11 mouse cellular contexts compared by ENCODE assay signal in genomic region chr11:79831591-79832320, GRCm38 (mm10).
A peak's percentile ranks its signal among the peaks of the same experiment; 100 is the strongest.
DNase-seq lines count a peak whose midpoint lies in the region; ATAC-seq lines count a peak whose summit lies in the region.
"Had no signal": no experiment of that assay in that cellular context is flagged by ENCODE, and none has a peak within 500 bp of the region (broad histone marks: within the 10 kb centered on the region; RNA-seq: fewer than 3 reads in every experiment).

No protein-coding gene starts in this region.

- no peak for ATAC-seq in limb, embryonic 15.5 days (ENCODE audit: insufficient number of reproducible peaks, low FRiP score, low TSS enrichment, low read depth)
- no peak for ATAC-seq in CD4-positive, CD25-positive, alpha-beta regulatory T cell, adult 4 months

- no peak overlapping the region for H3K9ac ChIP-seq in limb, embryonic 15.5 days
- H3K9ac ChIP-seq: embryonic facial prominence, embryonic 15.5 days had no signal

- H3K4me3 ChIP-seq in limb, embryonic 15.5 days = no peak overlapping the region
- H3K4me3 ChIP-seq: embryonic facial prominence, embryonic 15.5 days had no signal

- peak; percentile 53 to 66 for DNase-seq in cerebellum, postnatal 10 days
- no peak for DNase-seq in cerebellum, adult 18-20 months
- DNase-seq in urinary bladder, postnatal 14 days (ENCODE audit: low spot score) = peak; percentile 54
- DNase-seq in urinary bladder, postnatal 4 days (ENCODE audit: low spot score in 2 of 2) = no peak
- DNase-seq in gastrocnemius, postnatal 36 days = peak; percentile 36 to 64
- no peak for DNase-seq in layer of hippocampus, postnatal 10 days (ENCODE audit: low spot score in 2 of 2)
- DNase-seq: kidney, adult 8-10 months; liver had no signal

- peaks cover 9% of the 10 kb centered on the region for H3K4me1 ChIP-seq in limb, embryonic 15.5 days

- H3K27me3 ChIP-seq in limb, embryonic 15.5 days = no peaks in the 10 kb centered on the region
- H3K27me3 ChIP-seq: embryonic facial prominence, embryonic 15.5 days had no signal

- 85% methylated on average over 11 of the region's 11 CpGs for WGBS in limb, embryonic 15.5 days

- H3K4me2 ChIP-seq in limb, embryonic 15.5 days = no peak overlapping the region
- H3K4me2 ChIP-seq: embryonic facial prominence, embryonic 15.5 days had no signal

- H3K27ac ChIP-seq in limb, embryonic 15.5 days = peak overlapping the region; percentile 0; the same call in 1 of the 2 replicates
- H3K27ac ChIP-seq: embryonic facial prominence, embryonic 15.5 days had no signal

- intact Hi-C loops in gastrocnemius, postnatal 36 days (cut with DNase I) = no loop called here

- no peaks in the 10 kb centered on the region for H3K36me3 ChIP-seq in limb, embryonic 15.5 days
- H3K36me3 ChIP-seq: embryonic facial prominence, embryonic 15.5 days had no signal

- H3K9me3 ChIP-seq in limb, embryonic 15.5 days = no peaks in the 10 kb centered on the region
- H3K9me3 ChIP-seq: embryonic facial prominence, embryonic 15.5 days had no signal

Comparison
In these comparisons a context has a peak if more than half of its experiments do, and no peak if none do; other contexts are left out.
1. DNase-seq: peak in cerebellum, postnatal 10 days (2 of 2), urinary bladder, postnatal 14 days (single experiment) and gastrocnemius, postnatal 36 days (2 of 2); none in cerebellum, adult 18-20 months (0 of 2), urinary bladder, postnatal 4 days (0 of 2) and layer of hippocampus, postnatal 10 days (0 of 2).